Mouse (Mus musculus): ENCODE measurements around the gene Mogat1. TPM values are rescaled to one million over a fixed set of nuclear protein-coding genes. Genes with fewer than 3 reads are reported as not detected.

The Mogat1 gene
- total and polyA plus RNA-seq, 2 experiments from 2014 or later: 0.49 TPM; not detected in 1

DNA sequence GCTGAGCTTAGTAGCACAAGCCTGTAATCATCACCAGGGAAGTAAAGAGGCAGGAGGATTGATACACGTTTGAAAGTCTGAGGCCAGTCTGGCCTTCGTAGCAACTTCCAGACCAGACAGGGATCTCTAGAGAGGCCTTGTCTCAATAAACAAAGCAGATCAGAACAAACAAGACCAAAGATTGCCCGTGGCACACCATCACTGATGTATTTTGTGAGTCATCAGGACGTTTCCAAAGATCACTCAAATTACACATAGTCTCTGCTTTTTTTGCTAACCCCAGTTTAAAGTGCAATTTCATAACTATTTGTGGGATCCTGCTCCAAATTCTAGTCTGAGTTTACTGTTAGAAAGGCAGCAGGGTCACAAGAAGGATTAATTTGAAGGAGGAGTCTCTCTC is 76.2 kb downstream of the Mogat1 start:
- H3K4me2 ChIP-seq (ENCODE audit: low read depth, low read length): no peak overlapping the region
- H3K4me1 ChIP-seq (ENCODE audit: insufficient read depth, low read length): no peaks in the 10 kb centered on the region
- H3K27ac ChIP-seq: no peak overlapping the region
- no peaks in the 10 kb centered on the region for H3K36me3 ChIP-seq (ENCODE audit: insufficient read depth, low read length)
- WGBS: 68% methylated on average over 4 of the region's 4 CpGs
- H3K9ac ChIP-seq (replicated peaks; ENCODE audit: low read length): no peak overlapping the region
- no peaks in the 10 kb centered on the region for H3K27me3 ChIP-seq (ENCODE audit: insufficient read depth, low read length)
- no peak for DNase-seq (ENCODE audit: low spot score)
- no peak overlapping the region for H3K4me3 ChIP-seq (ENCODE audit: low read length)
- H3K9me3 ChIP-seq (ENCODE audit: low read length): no peaks in the 10 kb centered on the region
- TF ChIP-seq CTCF (IDR thresholded peaks at IDR 0.05; ENCODE audit: low read depth): no peak
- ATAC-seq: no peak

Other genes with a start within 250 kb of the Mogat1 start
- 5.0 TPM in 2 replicates for gene Sgpp2, start 200.6 kb upstream of the Mogat1 start, total RNA-seq (2014; rRNA removed)
- 2.8 and 3.3 TPM in 2 replicates for gene Sgpp2, start 200.6 kb upstream of the Mogat1 start, polyA plus RNA-seq (2015; fragmentation: Nextera tagmentation; extraction: Ambion mirVana)
- gene Farsb, start 22.1 kb upstream of the Mogat1 start, total RNA-seq (2014; rRNA removed): 72.8 and 75.5 TPM in 2 replicates
- gene Farsb, start 22.1 kb upstream of the Mogat1 start, polyA plus RNA-seq (2015; fragmentation: Nextera tagmentation; extraction: Ambion mirVana): 123 and 129 TPM in 2 replicates
- 0.89 and 1.7 TPM in 2 replicates for gene BC035947, start 1.2 kb downstream of the Mogat1 start, total RNA-seq (2014; rRNA removed)
- 0.79 and 0.89 TPM in 2 replicates for gene BC035947, start 1.2 kb downstream of the Mogat1 start, polyA plus RNA-seq (2015; fragmentation: Nextera tagmentation; extraction: Ambion mirVana)
- gene Acsl3, start 146.8 kb downstream of the Mogat1 start, total RNA-seq (2014; rRNA removed): 70.6 and 86.3 TPM in 2 replicates
- 79.2 and 88.9 TPM in 2 replicates for gene Acsl3, start 146.8 kb downstream of the Mogat1 start, polyA plus RNA-seq (2015; fragmentation: Nextera tagmentation; extraction: Ambion mirVana)
- gene Utp14b, start 147.0 kb downstream of the Mogat1 start, total RNA-seq (2014; rRNA removed): 6.2 and 6.5 TPM in 2 replicates
- gene Utp14b, start 147.0 kb downstream of the Mogat1 start, polyA plus RNA-seq (2015; fragmentation: Nextera tagmentation; extraction: Ambion mirVana): 3.0 and 3.2 TPM in 2 replicates